Mouse (Mus musculus) right cerebral cortex, postnatal 10 days (tissue): ENCODE measurements at regions not wholly inside any gene's neighbourhood (a gene's known extent, or its start where the extent isn't known, plus 50 kb on each side); places are given as distances from the start of the nearest gene placed in this dataset.

Experiments used
- DNase-seq, 2 experiments: peaks; one replicate each; pipeline ENCODE4 v3.0.0; 2021; ENCODE audit warnings: low spot score in 2 of 2

GRCm38 (mm10) chrX:11647527-11647836 lies 319.9 kb downstream of the H2al1j start:
- DNase-seq = no peak

GRCm38 (mm10) chrX:11653336-11653735 lies 325.7 kb downstream of the H2al1j start:
- DNase-seq = no peak

GRCm38 (mm10) chrX:11654976-11655375 lies 327.4 kb downstream of the H2al1j start:
- DNase-seq = peak; percentile 43 to 48

- peak; percentile 51 to 52 for DNase-seq
Observed at GRCm38 (mm10) chrX:11655466-11655865, 327.8 kb downstream of the H2al1j start.

- peak in 1 of 2 experiments; percentile 27 for DNase-seq
Observed at GRCm38 (mm10) chrX:11657606-11658254, 330.1 kb downstream of the H2al1j start.

- DNase-seq = peak; percentile 30 to 33
Observed at GRCm38 (mm10) chrX:11663187-11663829, 335.7 kb downstream of the H2al1j start.

DNA sequence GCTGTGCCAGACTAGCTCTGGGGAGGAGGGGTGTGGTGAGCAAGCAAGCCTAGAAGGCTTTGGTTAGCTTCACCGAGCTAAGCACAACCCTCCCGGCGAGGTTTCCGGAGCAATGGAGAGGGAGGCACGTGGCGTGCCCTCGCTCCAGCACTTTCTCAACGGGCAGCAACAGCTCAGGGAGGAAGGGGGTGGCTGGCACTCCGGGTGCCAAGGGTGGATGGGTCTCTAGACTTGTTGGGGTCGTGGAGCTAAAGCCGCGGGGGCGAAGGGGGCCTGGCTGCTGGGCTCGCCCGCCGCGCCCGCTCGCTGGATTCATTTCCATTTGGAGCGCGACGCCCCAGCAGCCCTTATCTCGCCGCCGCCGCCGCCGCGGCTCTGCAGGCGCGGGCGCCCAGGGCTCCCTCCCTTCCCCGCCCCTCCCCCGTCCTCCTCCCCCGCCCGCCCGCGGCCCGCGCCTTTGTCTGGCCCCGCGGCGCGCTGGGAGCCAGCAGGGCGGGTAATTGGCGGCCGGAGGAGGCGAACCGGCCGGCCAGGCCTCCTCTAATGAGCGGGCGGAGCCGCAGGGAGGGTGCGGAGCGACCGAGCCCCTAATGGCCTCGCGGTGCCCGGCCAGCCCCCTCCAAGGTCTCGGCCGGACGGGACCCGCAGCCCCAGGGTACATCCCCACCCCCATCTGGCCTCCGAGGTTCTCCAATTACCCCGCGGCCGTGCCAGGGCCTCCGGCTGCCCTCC lies 336.9 kb downstream of the H2al1j start:
- DNase-seq = peak; percentile 53 to 56

- no peak for DNase-seq
Observed at GRCm38 (mm10) chrX:11665077-11665974, 337.7 kb downstream of the H2al1j start.

DNA sequence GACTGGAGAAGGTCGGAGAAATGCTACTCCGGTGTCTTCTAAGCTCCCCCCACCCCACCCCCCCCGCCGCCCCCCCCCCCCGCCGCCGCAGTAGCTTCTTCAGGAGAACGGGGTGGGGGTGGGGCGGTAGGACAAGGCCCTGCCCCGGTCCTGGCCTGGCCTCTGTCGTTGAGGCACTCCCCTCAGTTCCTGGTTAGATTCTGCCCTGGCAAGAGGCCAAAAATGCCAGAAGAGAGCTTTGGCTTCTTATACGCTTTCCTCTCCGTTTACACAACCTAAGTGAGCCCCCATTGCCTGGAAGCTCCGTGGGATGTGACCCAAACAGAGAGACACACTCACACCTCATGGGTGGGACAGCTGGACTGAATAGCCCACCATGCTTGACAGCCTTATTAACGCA lies 338.9 kb downstream of the H2al1j start:
- no peak for DNase-seq

- no peak for DNase-seq
Observed at GRCm38 (mm10) chrX:11671805-11672204, 344.2 kb downstream of the H2al1j start.

GRCm38 (mm10) chrX:11678086-11678485 lies 350.5 kb downstream of the H2al1j start:
- no peak for DNase-seq

- no peak for DNase-seq
Observed at GRCm38 (mm10) chrX:11681274-11681673, 353.7 kb downstream of the H2al1j start.

GRCm38 (mm10) chrX:11689989-11690405 lies 362.4 kb downstream of the H2al1j start:
- DNase-seq = peak; percentile 28 to 32

DNA sequence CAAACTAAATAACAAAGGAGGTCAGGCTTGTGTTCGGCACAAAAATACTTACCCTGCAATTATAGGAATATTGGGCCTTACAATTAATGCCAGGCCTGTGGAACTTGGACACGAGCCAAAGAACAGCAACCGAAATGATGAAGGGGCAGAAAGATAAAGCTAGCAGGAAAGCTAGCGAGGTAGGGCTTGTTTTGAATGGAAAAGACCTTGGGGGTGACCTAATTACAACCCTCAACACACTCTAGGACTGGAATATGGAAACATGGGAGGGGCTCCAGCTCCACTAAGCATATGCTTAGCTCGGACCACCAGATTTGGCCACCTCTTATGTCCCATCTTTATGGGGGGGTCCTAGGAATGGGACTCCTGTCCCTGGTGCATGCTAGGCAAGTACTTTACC lies 362.8 kb downstream of the H2al1j start:
- DNase-seq = no peak

GRCm38 (mm10) chrX:11691019-11691418 lies 363.4 kb downstream of the H2al1j start:
- DNase-seq = no peak

DNA sequence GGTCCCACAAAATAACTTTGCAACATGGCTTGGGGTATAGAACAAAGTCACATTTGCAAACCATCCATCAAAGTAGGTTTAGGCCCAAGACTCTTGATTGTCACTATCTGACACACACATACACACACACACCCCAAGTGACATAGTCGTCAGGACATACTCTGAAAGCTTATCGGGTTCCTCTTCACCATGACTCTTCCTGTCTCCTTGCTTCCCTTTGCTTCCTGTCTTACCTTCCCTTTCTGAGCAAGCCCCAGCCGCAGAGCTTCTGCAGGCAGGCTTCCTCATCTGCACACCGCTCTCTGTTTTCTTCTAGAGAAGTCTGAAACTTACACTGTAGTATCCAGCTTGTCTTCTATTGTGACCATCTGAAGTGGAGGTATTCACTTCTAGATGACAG lies 368.9 kb downstream of the H2al1j start:
- no peak for DNase-seq

DNA sequence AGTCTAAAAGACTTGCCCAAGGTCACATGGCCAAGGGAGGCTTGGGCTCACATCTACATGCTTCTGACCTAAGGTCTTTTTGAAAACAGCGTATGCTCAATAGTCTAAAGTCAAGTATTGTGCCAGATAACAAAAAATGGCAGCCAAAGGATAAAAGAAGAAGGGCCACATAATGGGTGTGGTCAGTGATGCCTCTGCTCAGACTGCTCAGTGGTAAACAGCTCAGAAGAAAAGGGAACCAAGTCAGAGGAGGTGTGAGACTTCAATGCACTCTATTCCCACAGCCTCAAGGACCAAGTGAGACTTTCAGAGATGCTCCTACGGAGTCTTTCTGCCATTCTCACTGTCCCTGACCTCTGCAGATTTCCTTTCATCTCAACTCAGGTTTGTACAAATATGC lies 373.5 kb downstream of the H2al1j start:
- DNase-seq = no peak

GRCm38 (mm10) chrX:11705851-11706557 lies 378.4 kb downstream of the H2al1j start:
- DNase-seq = no peak

- no peak for DNase-seq
Observed at GRCm38 (mm10) chrX:11707330-11707729, 379.7 kb downstream of the H2al1j start.

DNA sequence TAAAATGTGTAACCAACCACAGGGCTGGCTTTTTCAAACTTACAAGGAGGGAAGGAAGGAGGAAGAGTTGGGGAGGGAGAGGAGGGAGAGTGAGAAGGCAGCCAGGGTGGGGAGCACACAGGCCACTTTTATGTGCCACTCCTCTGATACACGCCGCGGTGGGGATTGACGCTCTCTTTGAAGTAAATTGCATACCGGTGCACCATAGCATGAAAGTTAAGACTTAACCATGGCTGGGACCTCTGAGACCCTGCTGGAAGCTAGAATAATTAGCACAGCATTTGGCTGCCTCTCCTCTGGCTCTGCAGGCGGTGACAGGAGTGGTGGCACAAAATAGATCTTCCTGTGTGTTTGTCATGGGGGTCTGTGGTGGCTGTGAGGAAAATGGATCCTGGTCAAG lies 380.7 kb downstream of the H2al1j start:
- no peak for DNase-seq

DNA sequence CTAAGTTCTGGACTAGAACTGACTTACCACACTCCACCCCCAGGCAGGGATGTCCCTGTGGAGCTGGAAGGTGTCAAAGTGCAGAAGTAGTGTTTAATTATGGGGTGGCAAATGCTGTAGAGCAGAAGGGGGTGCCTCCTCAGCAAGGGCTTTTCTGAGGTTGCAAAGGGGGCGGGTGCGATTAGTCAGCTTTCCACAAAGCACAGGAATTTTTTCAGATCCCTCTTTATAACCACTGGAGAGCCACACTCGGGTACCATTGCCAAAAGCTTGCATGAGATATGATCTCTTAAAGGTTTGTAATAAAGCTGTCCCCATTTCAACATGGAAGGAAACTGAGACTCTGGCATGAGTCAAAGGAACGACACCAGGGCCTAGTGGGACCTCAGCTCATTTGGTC lies 381.7 kb downstream of the H2al1j start:
- DNase-seq = no peak
